Mouse (Mus musculus) MEL-GATA-1-ER (cell line): ENCODE results near the gene Zmynd15.
A peak's percentile ranks its signal among the peaks of the same experiment; 100 is the strongest.
"Not testable (repeated sequence)": the region's sequence is repeated elsewhere in the genome, so short reads cannot be mapped to it uniquely, and the experiment has no call there.

Experiments used
- DNase-seq: peaks from one replicate; pipeline ENCODE4 v3.0.0-alpha.2; 2012; ENCODE audit warnings: low read depth; ENCODE audit errors: extremely low read depth

Gene Zmynd15

DNA sequence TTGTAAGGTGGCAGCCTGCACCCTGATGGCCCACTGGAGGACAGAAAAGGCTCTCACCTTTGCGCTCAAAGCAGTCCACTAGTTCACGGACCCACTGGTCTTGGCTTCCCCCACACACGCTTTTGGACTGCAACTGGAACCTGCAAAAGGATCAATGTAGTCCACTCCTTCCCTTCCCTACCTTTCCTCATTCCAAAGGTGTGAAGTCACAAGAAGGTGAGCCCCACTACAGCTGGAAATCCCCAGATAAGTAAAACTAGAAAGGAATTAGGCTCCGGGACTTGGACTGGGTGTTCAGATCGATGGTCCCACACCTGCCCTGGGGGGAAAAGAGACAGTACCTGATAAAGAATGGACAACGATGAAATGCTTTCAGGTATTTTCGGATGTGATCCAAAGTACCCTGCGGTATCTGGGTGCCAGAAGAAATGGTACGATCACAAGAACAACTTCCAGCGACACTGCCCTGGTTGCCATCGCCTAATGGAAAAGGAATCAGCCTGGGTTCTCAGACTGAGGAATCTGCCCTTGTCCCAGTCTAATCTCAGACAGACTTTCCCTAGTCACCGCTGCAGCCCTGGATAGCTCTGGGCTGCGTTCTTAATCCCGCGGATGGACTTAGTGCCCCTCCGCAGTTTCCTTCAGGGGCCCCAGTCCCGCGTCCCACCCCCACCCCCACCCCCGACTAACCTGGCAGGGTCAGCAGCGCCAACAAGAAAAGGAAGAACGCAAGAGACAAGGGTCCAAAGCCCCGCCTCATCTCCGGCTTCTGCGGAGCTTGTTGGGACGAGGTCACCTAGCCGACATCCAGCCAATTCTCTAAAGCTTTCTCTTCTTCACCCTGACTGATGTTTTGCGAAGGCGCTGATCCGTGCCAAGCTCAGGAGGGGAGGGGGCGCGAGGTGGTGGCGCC, at the start of gene Zmynd15:
TSS of gene Zmynd15 (plus strand) at position 746 of the 913 bp plus-strand sequence.
- DNase-seq = no peak

DNA sequence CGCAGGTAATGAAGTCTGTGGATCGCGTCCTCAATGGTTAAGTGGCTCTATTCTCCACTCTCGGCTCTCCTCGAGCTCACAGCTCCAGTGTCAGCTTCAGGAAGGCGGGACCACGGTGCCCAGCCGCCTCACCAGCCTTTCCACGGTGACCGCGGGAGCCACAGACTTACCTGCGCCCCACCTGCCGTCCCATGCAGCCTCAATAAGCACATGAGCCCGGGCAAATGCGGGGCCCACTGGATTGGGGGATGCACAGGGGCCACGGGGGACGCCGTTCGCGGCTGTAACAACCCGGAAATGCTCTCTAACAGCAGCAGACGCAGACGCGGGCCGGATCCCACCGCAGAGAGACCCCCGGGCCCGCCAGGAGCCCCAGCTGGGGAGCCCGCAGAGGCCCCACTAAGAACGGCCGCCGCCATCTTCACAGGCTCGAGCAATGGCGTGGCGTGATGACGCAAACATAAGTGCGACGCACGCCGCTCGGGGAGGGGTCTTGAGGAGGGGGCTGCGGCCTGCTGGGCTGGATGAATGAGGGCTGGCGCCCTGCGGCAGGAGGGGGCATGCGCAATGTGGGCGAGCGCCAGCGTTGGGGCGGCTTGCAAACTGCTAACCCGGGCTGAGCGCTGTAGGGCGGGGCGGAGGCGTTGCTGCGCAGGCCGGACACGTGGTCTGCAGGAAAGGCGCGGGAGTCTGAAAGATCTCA, 49.5 kb upstream of the Zmynd15 start, which contains the start of gene Pelp1:
TSS of gene Pelp1 (minus strand) at position 438 of the 703 bp plus-strand sequence.
- DNase-seq = peak; percentile 85

- no peak for DNase-seq
Measured at GRCm38 (mm10) chr11:70410297-70410643, 49.0 kb upstream of the Zmynd15 start.

- DNase-seq = no peak
Measured at GRCm38 (mm10) chr11:70412591-70412990, 46.6 kb upstream of the Zmynd15 start.

- peak; percentile 58 for DNase-seq
Measured at GRCm38 (mm10) chr11:70413961-70414360, 45.3 kb upstream of the Zmynd15 start.

DNA sequence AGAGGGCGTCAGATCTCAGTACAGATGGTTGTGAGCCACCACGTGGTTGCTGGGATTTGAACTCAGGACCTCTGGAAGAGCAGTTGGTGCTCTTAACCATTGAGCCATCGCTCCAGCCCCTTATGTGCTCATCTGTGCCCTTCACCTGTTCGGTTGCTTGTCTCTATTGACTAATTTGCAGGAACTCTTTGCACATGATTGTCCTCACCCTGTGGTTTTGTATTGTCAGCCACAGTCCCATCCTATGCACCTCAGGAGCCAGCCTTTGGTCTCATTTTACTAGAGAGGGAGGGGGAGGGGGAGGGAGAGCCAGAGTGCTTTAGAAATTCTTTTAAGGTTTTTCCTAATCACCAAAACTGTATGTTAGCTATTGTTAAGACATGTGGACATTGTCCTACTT, 41.0 kb upstream of the Zmynd15 start:
- no peak for DNase-seq

GRCm38 (mm10) chr11:70419486-70419885, 39.7 kb upstream of the Zmynd15 start:
- DNase-seq = no peak

DNA sequence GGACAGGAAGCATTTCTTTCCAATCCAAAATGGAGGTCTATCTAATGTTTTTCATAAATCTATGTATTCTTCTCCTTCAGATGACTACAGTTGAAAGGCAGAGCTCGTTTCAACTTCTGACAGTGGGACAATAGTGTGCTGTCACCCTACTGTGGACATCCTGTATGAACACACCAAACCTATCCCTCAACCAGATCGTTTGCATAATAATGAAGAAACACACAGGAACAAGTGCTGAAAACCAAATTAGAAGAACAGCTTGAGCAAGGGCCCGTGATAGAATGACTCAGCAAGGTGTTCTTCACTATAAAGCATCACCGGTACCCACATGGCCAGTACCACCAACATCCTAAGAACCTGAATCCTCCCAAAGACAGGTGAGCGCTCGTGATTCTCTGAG, 32.6 kb upstream of the Zmynd15 start:
- not testable (repeated sequence) for DNase-seq

- DNase-seq = no peak
Measured at GRCm38 (mm10) chr11:70431574-70431973, 27.7 kb upstream of the Zmynd15 start.

- DNase-seq = peak; percentile 96
Measured at GRCm38 (mm10) chr11:70432048-70432894, 27.0 kb upstream of the Zmynd15 start, which contains the start of gene Arrb2. Arrb2 (plus strand) TSS chr11:70432635.

- DNase-seq = peak; percentile 96
Measured at GRCm38 (mm10) chr11:70432895-70433568, 26.2 kb upstream of the Zmynd15 start.

DNA sequence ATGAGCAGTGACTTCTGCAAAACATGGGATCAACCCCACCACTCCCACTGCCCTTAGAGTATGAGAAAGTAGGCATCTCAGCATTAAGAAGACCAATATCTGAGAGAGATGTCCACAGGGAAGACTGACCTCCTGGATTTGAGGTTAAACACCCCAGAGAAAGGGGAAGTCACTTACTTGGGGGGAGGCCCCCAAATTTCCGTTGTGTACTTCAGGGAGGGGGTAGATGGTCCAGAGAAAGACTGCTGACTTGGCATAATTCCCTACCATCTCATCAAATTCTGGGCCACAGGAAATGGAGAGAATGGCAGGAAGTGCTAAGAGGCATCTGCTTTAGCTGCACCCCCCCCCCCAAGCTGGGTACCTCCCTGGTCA, 25.7 kb upstream of the Zmynd15 start:
- DNase-seq = no peak

DNA sequence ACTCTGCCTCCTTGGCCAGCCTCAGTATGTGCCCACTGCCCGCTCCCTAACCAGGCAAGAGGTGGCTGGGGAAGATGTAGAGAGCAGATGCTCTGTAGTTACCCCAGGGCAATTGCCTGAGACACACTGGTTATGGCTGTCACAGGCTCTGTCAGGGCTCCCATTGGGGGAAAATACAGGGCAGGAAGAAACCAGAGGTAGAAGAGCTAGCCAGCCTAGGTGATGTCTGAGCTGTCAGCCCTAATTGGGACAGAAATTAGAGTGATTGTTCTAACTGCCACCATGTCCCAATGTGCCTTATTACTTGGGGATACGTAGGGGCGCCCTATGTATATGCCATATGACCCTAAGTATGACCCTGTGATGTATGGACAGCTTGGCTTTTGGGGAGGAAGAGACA, 25.3 kb upstream of the Zmynd15 start:
- no peak for DNase-seq

GRCm38 (mm10) chr11:70435476-70435875, 23.8 kb upstream of the Zmynd15 start:
- DNase-seq = no peak

GRCm38 (mm10) chr11:70437426-70437825, 21.8 kb upstream of the Zmynd15 start:
- DNase-seq = no peak

- DNase-seq = no peak
Measured at GRCm38 (mm10) chr11:70438728-70439374, 20.4 kb upstream of the Zmynd15 start.

DNA sequence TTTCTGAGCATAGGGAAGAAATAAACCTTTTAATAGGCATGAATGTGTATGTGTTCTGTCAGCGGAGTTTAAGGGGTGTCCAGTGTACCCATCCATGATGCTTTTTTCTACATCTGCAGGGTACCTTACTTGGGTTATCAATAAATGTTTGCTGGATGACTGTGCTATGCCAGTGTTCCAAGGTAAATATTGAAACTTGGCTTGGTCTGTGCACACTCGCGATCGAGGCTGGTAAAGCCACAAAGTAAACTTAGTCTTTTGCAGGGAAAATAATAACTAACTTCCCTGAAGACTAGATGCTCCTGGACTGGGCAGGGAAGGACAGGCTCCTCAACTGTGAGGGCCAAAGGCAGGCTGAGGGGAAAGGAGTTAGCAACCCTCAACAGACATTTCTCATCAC, 18.6 kb upstream of the Zmynd15 start:
- no peak for DNase-seq

DNA sequence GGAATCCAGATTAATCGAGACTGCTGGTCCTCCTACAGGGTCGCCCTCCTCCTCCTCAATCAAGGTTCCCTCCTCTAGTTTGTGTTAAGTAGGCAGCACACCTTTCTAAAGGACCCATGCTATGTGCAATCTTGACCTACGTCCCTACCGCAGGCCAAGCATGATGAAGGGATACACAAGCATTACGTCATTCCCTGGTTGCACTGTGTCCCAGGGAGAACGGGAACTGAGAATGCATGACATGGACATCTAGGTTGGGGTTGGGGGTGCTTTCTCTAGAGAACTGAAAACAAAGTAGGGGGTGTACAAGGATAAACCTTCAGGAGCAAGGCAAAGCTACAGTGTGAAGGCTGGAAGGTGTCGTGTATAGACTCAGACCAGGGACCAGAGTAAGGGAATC, 17.4 kb upstream of the Zmynd15 start:
- no peak for DNase-seq

- no peak for DNase-seq
Measured at GRCm38 (mm10) chr11:70443964-70444363, 15.3 kb upstream of the Zmynd15 start.

- no peak for DNase-seq
Measured at GRCm38 (mm10) chr11:70444667-70445066, 14.6 kb upstream of the Zmynd15 start.
